Mouse (Mus musculus) kidney, adult 18-20 months (tissue): ENCODE data around the gene Cdc27.
"Not testable (repeated sequence)": the region's sequence is repeated elsewhere in the genome, so short reads cannot be mapped to it uniquely, and the experiment has no call there.

ENCODE experiments used
- DNase-seq: peaks from one replicate; pipeline ENCODE4 v3.0.0; 2021

The Cdc27 gene

DNA sequence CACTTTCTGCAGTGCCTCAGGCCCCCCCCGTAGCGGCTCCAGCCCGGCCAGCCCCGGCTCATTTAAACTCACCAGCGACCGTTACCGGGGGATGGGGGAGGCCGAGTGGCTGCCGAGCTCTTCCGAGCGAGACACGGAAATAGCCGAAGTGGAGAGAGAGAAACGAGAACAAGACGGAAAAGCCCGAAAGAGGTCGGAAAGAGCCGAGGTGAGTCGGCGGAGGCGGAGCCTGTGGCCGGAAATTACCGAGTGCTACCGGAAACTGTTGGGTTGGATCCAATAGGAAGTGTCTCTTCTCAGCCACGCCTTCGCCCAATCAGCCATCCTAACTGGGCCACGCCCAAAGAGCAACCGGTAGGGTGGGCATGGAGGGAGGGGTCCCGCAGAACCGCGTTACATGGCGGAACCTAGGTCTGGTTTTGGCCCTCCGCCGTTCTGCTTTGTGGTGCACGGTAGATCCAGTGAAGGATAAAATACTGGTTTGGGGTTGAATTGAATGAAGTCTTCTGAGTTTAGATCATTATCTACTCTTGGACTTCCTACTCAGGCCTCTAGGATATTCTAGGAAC is at the start of gene Cdc27, which contains the start of gene Myl4:
Gene Cdc27, minus strand, starts transcription at position 215 of the 569 bp plus-strand sequence.
Gene Myl4, plus strand, starts transcription at position 258 of the 569 bp plus-strand sequence.
- DNase-seq, result peak; percentile 100

DNA sequence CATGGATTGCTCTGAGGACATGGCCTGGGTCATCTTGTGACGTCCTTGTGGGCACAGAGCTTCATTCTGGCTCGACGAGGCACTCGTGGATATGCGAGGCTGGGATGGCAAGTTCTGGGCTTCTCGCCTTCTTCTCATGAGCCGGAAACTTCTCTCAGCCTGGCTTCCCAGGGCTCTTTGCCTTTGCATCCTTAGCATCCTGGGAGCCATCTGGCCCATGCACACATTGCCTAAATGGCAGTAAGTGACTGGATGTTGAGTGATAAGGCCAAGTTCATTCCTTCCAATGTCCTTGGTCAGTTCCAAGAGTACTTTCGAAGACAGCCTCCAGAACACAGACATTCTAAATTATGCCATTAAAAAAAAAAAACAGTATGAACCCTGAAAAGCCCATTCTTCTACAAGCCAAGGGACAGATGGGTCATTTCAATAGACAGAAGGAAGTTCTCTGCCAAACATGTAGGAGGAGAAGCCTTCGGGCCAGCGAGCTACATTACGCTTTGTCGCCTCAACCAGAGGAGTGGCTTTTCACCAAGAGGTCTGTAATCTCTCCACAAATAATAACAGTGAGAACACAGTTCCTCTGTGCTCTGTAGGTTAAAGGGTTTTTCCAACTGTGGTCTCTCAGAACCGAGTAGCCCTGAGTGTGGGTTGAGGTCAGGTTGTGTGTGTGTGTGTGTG is 49.0 kb upstream of the Cdc27 start:
- no peak for DNase-seq

DNA sequence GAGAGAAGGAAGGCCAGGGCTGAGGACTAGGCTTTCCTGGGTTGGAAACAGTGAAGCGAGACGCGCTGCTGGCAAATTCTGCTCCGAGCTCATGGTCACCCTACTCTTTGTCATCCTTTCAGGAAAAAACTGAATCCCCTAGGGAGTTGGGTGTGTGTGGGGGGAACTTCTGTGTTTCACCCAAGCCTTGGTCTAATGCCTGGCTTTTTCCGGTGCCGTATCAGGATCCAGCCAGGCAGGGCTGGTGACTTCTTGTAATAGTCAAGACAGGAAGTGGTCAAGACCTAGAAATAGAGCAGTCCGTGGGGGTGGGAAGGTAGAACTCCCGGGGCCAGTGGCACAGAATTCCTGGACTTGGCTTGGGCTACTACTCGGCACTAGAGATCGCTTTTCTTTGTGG is 45.9 kb upstream of the Cdc27 start:
- DNase-seq, result peak; percentile 18

DNA sequence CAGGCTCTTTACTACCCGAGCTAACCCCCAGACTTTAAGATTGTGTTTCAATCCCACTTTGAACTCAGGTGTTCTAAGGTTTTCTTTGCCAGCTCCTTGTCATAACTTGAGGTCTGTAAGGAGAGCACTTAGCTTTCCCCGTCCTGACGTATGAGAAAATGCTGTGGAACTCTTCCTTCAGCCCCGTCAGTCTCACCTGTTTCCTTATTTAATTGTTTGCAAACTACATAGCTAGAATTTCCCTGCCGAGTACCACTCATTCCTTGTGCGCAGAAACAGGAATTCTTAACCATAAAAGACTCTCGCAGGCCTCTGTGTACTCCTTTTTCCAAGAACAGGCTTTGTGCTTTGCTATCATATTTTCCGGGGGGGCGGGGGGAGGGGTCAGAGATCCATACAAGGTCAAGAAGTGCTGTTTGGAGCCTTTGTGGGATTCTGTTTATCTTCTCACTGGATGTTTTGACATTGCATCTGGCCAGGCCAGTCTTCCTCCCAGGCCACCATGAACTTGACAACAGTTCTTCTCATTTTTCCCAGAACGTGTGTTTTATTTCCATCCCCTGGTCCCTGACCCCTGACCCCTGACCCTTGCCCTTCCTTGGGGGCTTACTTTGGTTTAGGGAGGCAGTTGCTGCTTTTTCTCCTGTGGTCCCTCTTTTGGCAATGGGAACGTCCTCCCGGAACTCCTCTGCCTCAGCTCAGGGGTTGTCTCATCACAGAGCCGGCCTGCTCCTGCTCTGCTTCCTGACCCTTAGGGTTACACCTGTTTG is 41.8 kb upstream of the Cdc27 start:
- DNase-seq, result no peak

DNA sequence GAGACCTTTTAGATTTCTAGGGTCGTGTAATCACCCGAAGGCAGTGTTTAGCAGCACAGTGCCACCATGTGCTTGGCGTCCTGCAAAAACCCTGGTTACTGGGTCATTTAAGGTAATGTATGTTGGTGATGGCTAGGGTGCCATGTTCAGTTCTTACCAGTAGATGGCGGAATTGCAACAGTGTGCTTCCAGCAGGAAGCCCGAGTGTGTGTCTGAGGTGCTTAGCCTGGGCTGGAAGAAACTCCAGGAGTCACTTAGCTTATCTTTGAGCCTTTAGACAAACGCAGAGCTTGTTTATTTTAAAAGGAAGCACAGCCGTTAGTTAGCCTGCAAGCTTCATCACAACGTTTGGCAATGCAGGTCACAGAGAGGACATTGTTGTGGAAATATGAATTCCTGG is 39.7 kb upstream of the Cdc27 start:
- peak; percentile 79 for DNase-seq

DNA sequence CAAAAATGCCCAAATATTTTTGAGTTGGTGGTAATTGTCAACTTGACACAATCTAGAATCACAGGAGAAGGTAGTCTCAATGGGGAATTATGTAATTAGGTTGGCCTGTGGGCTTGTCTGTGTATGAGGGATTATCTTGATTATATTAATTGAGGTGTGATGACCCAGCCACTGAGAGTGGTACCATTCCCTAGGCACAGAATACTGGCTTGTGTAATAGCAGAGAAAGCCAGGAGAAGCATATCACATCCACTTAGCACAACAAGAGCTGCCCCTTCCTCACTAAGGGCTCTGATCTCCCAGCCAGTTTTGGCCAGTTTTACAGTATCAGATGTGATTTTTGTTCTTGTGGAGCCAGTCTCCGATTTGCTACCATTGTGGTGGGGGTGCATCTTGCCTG is 39.1 kb upstream of the Cdc27 start:
- no peak for DNase-seq

DNA sequence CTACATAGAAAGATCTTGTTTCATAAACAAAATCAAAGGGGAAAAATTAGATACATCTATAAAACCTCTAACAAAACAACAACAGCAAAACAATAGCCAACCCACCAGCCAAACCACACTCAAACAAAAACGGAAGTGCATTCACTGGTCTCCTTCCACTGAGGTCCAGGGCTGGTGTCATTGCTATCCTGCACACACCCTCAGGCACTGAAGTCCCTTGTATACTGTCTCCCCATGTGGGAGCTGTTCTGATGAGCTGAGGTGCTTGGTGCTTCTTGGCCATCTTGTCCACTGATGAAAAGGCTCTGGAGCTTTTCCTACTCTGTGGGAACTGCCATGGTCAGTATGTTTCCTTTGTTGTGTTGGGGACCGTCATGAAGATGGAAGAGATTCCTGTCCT is 38.1 kb upstream of the Cdc27 start:
- DNase-seq, result no peak

DNA sequence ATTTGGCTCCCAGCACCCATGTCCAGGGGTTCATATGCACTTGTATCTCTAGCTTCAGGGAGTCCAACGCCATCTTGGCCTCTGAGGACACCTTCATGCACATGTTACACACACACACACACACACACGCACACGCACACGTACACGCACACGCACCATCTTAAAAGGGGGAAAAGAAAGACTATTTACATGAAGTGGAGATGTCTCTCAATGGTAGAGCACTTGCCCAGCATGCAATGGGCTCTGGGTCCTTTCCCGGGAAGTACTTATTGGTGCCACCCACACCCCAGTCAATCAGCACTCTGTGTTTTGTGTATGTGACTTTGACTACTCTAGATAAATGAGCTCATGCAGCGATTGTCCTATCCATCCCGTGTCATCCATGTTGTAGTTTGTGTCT is 37.5 kb upstream of the Cdc27 start:
- DNase-seq, result no peak

DNA sequence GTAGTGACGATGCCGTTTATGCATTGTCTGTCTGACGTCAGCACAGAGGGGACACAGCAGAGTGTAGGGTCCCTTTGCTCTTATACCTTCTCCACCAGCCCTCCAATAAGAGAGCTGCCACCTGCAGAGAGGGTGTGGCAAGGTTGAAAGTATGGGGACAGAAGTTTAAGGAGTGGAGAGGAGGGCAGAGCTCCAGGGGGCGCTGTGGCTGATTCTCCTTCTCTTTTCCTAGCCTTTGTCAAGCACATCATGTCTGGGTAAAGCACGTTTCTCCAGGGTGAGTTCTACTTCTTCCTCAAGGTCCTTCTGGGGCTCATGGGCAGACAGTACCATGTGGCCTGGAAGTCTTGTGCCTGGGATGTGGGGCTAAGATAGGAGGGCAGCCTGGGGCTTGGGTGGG is 35.1 kb upstream of the Cdc27 start:
- DNase-seq, result no peak

DNA sequence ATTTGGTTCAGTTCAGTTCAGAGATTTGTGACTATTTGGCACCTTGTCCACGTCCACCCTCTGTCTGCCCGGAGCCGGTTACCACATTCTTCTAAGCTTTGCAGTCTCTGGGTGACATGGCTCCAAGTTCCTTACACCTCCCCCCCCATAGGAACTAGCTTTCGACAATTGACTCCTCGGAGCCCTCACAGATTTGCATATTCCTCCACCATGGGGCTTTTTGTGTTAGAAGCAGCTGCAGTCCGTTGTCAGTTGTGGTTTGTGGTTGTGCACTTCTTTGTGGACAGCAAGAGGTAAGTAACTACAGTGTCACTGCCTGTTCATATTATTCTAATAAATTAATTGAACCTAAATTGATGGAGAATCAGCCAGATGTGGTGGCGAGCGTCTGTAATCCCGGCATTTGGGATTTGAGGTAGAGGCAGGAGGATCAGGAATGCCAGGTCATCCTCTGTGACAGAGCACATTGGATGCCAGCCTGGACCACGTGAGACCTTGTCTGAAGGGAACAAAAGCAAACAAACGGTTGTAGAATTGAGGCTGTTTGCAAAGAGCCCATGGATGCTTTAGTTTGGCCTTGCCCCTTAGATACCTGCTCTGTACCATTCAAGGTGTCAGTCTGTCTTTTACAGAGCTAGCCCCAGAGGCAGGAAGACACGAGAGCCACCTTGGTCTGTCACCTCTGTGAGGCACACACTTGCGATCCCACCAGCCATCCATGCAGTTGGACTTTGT is 32.4 kb upstream of the Cdc27 start:
- no peak for DNase-seq

DNA sequence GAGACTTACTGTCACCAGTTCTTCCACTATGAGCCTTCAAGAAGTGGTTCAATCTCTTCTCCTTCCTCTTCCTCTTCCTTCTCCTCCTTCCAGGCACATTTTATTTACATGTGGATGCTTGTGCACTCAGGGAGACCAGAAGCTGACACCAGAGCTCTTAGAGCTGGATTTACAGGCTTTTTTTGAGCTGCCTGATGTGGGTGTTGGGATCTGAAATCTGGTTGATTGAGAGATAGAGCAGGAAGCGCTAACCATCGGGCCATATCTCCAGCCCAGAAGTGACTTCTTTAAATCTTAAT is 31.8 kb upstream of the Cdc27 start:
- no peak for DNase-seq

DNA sequence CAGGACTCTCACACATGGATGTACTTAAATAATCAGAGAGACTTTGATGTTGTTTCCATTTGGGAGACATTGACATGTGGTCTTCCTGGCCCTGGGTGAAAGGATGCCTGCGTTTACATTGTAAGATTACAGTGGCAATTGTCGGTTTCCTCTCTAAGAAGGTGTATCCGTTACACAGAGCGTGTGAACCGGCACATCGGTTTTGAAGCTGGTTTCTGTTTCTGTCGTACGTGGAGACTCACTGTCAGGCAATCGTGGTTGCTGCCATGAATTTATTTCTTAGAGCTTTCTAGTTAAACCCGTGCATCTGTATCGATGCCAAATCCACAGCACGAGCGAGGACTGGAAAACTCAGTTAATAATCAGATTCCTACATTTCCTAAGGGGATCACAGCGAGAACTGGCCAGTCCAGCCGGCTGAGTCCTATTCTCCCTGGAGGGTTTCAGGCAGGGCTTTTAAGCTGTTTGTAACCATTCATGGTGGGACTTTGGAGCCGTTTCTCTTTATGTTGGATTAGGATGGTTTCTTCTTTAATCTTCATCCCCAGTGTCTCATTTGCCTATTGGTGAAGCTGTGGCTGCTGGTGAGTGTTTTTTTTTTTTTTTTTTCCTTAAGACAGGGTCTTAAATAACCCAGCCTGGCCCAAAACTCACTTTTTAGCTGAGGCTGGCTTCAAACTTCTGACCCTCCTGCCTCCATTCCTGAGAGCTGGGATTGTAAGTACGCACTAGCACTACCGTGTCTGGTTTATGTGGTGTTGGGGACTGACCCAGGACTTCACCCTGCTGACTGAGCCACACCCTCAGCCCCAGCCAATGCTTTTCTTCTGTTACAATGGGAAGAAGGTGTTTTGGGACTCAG is 31.3 kb upstream of the Cdc27 start:
- peak; percentile 13 for DNase-seq

DNA sequence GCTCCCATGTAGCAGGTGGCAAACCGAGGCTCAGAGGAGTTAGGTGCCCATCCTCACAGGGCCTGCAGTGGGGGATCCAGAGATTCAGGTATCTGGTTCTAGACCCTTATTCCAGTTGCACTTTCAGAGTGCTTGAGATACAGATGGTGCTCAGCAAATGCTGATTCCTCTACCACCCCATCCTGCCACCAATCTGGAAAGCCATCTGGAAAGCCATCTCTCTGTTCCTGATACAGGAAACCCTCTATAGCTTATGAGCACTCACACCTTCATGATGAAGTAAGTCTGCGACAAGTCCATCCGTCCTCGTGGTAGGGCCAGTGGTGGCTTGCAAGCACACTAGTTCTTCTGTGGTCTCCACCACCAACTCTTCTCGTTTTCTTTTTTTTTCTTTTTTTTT is 30.2 kb upstream of the Cdc27 start:
- DNase-seq, result no peak

DNA sequence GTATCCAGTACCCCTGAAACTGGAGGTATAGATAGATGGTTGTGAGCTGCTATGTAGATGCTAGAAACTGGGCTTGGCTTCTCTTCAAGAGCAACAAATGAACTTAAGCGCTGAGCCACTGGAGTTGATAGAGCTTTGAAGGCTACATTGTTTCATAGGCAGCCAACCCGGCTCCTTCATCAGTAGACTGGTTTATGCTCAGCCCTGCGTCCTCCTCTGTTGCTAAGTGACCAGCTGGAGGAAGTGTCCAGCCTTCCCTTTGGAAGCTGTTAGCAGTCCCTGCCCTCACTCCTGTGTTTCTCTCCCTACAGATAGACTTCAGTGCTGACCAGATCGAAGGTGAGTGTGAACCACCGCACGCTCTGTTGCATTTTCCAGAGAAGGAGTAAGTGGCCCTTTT is 29.7 kb upstream of the Cdc27 start:
- no peak for DNase-seq

DNA sequence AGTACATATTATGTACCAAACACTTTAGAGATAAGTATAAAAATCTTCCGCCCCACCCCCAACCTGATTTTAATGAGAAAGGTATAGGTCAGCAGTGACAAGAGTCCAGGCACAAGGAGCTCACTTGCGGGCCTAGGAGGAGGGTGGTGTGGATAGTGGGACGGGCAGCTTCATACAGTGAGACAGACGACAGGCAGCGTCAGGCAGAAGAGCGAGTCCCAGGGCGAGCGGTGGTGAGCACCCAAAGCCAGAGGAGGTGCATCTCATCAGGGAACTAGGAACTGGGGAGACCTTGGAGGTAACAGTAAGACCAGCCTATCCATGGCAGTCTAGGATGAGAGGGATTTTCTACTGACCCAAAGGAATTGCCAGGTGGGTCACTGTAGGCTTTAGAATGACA is 29.2 kb upstream of the Cdc27 start:
- no peak for DNase-seq

DNA sequence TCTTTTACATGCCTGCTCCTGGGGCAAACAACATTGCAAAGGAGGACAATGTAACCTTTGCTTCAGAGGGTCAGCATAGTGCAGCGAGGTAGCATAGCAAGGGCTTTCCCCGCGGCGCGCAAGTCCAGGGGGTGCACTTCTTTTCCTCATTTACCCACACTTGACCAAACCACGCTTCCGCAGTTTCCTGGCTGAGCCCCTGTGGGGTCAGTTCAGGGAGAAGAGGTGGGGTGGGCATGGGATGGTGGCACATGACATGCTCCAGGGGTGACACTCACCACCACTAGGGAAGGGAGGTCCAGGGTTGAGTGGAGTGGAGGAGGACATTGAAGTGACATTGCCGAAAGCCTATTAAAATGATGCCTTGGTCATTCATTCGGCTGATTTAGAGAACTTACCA is 28.7 kb upstream of the Cdc27 start:
- no peak for DNase-seq

DNA sequence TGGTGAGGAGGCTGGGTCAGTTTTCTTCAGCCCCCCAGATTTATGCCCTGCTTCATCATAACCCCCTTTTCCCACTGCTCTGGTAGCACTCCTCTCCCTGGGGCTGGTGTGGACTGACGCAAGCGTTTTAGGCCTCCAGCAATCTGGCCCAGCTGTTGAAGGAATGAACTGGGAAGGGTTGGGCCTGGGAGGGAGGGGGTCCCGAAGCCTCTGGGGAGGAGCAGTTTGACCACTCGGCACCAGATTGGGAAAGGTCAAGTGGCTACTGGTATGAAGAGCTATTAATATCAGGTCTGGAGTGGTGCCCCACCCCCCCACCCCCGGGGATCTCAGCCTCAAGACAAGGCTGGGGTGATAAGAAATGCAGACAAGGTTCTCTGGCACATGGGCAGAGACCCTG is 27.7 kb upstream of the Cdc27 start:
- no peak for DNase-seq

DNA sequence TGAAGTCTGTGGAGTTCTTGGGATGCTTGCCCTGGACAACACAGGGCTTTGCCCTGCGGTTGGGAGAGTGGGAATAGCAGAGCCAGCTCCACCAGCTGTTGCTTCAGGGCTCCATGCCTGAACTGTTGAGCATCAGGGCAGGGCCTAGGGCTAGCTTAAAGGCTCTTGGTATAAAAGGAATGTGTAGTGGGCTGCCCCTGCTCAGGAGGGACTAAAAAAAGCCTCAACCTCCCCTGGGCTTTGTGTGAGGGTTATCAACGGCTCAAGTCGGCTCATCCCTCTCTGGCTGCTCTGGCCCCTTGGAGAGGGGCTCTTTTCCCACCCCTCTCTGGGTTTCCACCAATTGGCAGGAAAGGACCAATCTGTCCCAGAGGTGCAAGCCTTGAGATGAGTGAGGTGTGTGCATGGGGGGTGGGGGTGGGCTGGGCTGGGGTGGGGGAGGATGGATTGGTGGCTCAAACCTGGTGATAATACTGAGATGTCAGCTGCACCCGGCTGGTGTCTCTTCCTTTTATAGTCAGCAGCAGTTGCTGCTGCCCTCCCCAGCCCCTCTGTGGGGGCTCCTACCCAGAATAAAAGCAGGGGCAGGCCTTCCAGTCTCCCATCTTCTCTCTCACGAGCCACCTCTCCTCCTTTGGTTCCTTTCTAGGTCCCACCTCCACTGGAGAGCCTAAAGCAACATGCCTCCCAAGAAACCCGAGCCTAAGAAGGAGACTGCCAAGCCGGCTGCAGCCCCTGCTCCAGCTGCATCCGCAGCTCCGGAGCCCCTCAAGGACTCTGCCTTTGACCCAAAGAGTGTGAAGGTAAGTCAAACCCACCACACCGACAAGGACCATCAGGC is 26.6 kb upstream of the Cdc27 start:
- no peak for DNase-seq

DNA sequence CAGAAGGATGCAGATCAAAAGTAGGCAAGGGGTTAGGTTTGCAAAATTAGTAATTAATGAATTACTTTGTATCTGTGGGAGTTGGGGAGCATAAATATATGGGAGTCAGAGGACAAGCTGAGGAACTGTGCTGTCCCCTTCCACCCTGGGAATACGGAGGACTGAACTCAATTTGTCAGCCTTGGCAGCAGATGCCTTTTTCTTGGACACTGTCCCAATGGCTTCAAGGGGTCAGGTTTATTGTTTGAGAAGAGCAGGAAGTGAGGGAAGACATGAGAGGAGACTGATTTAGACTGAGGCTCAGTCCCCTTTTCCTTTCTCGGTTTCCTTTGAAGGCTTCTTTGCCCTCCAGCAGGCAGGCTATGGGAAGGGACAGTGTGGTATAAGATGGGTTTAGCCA is 22.1 kb upstream of the Cdc27 start:
- DNase-seq, result no peak

DNA sequence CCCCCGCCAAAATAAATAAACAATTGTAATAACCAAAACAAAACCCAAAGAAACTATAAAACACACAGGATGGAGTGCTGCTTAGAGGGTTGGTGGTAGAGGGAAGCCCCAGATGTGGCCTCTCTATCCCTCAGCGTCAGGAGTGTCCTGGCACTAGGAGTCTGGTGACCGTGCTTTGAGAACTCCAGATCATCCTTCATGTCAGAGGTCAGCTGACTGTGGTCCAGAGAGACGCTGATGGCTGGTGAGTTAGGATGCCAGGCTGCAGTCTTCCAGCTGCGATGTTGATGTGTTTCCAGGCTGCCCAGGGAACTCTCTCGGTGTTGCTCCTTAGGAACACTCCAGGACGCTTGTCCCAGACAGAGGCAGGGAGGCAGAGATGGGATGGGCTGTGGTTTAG is 21.7 kb upstream of the Cdc27 start:
- no peak for DNase-seq

DNA sequence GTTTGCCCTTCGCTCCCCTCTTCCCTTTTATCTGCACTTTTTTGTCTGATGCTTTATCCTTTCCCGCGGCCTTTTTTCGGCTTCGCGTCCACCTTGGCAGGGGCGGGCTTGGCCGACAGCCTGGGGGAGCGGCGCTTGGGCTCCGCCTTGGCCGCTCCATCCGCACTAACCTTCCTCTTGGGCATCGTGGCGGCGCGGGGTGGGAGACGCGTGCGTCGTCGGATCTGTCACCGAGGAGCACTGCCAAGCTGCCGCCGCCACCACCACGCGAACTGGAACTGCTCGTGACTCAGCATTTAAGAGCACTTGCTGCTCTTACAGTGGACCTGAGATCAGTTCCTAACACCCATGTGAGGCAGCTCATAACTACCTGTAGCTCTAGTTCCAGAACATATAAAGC is 21.0 kb upstream of the Cdc27 start:
- peak; percentile 20 for DNase-seq

DNA sequence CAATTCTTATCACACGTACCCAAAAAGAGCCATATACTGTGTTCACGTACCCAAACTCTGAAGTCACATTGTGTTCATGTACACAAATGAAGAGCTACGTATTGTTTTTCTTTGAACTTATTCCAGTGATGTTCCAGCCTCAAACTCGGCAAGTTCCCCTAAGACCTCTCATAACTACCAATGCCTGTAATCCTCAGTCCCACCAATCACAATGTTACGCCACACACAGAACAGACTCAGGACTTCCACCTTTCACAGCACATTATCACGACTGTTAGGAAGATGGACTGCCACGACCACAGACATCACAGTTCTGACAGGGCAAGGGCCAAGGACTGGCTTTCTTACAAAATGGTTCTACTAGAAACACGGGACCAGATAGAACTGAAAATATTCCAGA is 20.1 kb upstream of the Cdc27 start:
- not testable (repeated sequence) for DNase-seq
